Mouse (Mus musculus) adrenal gland (tissue): ENCODE data around the gene Zcchc2.

Experiments
- intact Hi-C: fragments of 180-260 bp; cut with DNase I; formaldehyde crosslinking; loops from one replicate; pipeline ENCODE4 v1.15.1; 2025
- long read RNA-seq, 2 experiments: library from polyadenylated mRNA; unstranded; transcript quantifications; one replicate each; pipeline ENCODE4 v2.0.0; 2020; ENCODE audit warnings: borderline replicate concordance in 1 of 2; ENCODE audit not compliant: insufficient replicate concordance in 1 of 2

The Zcchc2 gene
- long read RNA-seq, experiment 1, partial matches to known transcripts: 0 of 3 reads
- long read RNA-seq, experiment 1, other reads (novel, unspliced or antisense): 3 of 3 reads
- long read RNA-seq, experiment 2, partial matches to known transcripts: 1 of 2 reads
- long read RNA-seq, experiment 2, other reads (novel, unspliced or antisense): 1 of 2 reads

DNA sequence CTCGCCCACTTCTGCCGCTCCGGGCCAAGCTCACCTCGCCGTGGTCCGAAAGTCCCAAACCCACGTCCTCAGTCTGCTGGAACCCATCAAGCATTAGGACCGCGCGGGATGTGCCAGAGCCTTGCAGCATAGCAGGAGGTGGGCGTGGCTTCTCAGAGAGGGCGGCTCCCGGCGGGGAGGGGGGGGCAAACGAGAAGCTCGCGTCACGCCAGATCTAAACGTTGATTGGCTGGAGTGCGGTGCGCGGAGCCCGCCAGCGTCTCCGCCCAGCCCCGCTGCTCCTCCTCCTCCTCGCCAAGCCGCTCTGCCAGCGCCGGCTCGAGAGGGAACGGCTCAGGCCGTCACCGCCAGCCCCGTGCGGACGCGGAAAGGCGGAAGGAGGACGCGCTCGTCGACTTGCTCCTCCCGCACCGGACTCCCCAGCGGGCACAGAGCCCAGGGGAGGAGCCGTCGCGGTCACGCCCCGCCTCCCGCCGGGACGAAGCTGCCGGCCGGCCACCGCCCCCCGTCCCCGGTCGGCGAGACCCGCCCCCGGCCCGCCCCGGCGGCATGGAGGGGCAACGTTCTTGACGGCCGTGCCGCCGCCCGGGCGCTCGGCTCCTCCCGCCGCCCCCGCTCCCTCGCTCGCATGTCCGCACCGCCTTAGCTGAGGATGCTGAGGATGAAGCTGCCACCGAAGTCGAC lies at the start of gene Zcchc2:
Gene Zcchc2, plus strand, starts transcription at position 269 of the 684 bp plus-strand sequence.
- intact Hi-C loops: loop anchor here (5.0 kb wide), 1 partner anchor 88 kb away; no protein-coding TSS in a partner anchor

DNA sequence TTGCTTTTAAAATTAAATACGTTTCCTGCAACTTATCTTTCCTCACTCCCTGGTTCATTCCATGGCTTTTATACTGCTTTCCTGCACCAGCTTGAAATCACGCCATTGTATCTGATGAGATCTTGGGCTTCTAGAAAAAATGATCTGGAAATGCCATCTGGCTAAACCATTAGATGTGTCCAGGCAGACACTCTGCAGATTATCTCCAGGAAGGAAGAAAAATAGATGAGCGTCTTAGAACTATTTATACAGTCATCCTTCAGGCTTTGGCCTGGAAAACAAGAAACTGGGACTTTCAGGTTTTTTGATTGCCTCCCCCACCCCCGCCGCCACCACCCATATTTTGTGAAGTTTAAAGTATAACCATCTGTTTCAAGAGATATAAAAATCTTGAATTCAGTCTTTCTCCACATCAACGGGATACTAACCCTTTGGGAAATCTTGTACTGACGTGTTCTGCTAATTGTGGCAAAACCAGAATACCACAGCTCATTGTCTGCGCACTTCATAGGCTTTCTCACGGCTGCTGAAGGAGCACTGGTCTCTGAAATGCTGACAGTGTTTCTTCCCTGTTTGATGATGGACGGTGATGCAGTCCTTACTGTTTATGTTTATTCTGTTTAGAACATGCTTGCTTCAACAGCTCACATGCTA lies 45.2 kb upstream of the Zcchc2 start:
- intact Hi-C loops: no loop called here

DNA sequence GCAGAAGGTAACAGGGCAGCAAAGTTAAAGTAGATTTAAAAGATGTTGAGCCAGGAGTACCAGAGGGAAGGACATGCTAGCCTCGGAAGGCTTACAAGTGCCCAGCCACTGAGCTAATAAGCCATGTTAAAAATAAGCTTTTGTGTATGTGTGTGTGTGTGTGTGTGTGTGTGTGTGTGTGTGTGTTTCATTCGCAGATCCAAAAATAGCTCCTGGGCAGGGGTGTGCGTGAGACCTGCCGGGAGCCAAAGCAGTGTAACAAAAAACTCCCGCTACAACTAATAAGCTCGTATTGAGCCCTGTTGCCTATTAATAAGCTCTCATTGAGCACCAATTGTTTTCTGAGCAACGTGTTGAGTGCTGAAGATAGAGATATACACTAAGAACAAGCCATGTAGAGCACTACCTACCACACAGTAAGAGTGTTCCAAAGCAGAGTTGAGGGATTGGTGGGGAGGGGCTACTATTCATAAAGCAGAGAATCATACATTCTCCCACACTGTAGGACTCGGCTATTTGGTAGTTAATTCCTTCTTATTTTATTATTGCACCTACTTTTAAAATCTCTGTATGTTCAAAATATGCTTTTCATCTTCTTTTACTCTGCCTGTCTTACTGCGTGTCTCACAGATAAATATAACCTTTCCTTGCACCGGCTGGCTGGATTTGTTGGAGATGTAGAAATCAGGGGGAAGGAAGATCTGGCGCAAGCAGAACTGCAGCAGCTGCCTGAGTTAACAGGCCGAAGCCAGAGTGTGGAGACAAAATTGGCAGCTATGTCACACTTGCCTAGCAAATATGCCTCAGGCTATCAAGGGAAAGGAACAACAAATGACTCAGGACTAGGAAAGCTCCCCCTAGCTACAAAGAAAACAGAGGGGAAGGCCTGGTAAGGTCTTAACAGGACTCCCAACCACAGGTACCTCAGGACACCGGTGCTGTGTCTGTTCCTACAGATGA lies 43.3 kb upstream of the Zcchc2 start:
- intact Hi-C loops: no loop called here

DNA sequence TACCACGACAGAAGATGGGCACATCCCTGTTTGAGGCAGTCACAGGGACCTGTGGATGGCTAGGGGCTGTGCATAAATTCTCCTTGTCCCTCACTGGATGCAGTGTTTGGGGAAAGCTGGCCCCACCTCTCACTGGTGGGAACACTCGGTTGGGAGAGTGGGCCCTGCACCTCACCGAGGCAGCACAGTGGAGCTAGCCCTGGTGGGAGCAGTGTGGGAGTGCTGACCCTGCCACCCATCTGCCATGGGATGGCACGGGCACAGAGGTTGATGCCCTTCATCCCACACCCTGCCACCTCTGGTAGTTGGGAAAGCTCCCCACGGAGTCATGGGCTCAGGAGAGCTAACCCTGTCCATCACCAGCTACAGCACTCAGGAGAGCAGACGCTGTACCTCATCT lies 41.9 kb upstream of the Zcchc2 start:
- intact Hi-C loops: no loop called here

DNA sequence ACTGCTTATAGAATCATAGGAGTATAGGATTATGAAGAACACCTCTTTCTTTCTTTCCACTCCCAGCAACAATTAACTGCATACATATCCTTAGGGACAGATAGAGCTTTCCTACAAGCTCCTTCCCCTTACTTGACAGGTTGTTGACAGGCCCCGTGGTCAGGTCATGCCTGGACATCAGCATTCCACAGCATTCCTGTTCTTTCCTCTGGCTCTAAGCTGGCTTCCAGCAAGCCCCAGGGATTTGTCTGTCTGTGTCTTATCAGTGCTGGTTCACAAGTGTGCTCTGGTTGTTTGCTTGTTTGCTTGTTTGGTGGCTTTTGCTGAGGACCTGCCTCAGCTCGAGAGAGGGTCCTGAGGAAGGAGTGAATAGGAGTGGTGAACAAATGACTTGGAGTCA lies 36.6 kb upstream of the Zcchc2 start:
- intact Hi-C loops: no loop called here

DNA sequence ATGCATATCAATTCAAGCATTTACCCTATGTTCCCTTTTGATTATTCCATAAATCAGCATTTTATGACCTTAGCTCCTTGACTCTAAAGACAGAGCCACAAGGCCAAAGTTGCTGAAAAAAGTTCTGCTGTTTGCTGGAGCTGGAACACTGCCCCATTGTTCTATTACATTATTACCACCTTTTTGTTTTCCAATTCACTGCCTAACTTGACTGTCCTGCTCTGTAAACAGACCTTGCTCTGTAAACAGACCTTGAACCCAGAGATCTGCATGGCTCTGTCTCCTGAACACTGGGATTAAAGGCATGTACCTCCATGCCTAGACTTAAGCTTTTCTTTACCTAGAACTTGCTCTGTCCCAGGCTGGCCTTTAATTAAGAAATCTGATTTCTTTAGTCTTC lies 36.2 kb upstream of the Zcchc2 start:
- intact Hi-C loops: no loop called here

DNA sequence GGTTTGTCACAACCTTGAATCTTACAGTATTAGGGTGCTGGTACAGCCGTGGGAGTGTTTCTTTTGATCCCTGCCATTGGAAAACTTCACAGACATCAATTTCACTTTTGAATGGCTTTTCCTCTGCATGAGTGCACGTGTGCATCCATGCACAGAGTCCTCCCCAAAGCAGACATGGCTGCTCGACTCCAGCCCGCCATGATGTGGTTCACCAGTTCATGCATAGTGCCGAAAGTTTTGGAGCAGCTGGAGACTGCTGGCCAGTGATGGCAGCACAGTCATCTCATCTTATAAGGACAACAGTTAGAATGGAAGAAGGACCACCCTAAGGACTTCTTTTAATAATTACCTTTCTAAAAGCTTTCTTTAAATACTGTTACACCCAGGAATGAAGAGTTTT lies 34.1 kb upstream of the Zcchc2 start:
- intact Hi-C loops: no loop called here

DNA sequence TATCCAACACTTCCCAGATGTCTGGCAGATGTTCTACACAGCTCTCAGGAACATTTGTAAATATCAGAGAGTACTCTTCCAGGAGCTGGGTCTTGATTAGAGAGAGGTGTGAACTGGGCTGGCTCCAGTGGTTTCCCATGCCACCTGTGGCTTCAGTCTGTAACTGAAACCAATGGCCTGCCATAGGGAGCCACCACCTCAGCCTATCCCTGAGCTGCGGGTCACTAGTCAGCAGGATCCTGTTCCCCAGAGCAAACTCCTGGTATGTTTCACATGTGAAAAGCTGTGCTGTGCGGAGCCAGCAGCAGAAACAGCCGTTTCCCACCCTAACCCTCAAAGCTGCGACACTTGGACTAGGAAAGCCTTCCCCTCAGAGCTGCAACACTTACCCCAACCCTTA lies 28.7 kb upstream of the Zcchc2 start:
- intact Hi-C loops: no loop called here

DNA sequence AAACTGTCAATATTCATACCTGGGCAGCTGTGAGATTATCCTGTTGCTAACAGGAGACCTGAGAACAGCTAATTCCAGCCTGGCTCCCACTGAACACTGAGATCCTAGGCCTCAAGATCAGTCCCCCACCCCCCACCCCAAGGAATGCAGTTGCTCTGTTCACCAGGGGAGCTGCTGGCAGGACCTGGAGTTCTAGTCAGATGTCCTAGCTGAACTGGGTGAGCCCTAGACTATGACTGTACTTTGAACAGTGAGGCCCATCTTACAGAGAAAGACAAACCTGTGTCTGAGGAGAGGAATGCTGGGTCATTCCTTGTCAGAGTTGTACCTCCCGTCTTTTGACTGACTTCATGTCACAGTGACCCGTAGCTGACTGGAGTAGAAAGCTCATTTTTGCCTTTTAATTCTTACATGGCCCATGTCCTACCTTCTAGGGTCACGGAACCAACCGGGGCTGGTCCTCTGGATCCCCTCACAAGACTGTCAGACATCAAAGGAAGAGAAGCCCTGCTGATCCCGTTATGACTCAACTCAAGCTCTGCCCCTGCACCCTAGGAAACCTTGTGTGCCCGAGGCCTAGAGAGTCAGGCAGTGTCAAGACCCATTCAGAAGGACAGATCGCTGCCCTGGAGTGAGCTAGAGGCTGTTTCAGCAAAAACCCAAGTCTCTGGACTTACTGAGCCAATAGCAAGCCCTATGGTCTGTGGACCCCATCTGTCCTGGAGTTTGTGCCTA lies 28.0 kb upstream of the Zcchc2 start:
- intact Hi-C loops: no loop called here

DNA sequence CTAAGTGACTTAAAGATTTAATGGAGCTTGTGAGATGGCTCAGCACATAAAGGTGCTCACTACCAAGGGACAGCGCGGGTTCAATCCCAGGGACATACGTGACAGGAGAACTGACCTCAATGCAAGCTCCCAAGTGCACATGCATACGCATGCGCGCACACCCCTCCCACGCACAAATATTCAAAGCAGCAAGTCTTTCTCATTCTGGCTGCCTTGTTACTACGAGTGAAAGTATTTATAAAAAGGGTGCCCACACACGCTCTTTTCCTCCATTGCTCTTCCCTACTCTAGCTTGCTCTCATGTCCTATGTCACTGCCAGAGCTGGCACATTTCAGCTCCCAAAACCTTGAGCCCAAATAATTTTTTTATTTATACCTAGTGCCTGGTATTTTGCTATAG lies 27.4 kb upstream of the Zcchc2 start:
- intact Hi-C loops: no loop called here

DNA sequence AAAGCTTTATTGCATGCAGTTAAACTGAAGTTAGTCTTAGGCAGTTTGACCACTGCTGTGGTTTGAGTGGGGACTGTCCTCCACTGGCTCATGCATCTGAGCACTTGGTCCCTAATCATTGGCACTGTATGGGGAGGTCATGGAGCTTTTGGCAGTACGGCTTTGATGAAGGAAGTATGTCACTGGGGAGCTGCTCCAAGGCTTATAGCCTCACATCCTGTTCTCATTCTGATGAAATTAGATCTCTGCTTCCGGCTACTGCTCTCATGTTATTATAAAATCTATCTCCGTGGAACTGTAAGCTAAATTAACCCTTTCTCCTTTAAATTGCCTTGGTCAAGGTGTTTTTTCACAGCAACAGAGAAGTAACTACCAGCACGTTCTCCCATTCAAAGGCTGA lies 25.7 kb upstream of the Zcchc2 start:
- intact Hi-C loops: no loop called here

DNA sequence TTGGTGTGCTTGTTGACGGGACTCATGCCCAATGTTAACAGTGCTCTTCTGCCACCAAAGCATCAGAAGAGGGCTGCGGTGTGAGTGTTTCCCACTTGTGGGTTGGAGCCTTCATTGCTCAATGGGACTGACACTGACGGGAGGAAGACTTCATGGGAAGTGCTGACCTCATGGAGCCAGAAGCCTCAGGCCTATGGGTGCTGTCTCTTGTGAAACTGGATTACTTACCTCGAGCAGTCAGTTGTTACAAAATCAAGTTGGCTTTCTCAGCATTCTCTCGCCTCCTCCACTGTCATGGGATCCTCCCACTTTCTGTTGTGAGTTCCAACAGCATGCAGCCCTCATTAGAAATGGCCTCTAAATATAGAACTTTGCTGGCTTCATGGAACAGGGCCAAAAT lies 25.0 kb upstream of the Zcchc2 start:
- intact Hi-C loops: no loop called here

DNA sequence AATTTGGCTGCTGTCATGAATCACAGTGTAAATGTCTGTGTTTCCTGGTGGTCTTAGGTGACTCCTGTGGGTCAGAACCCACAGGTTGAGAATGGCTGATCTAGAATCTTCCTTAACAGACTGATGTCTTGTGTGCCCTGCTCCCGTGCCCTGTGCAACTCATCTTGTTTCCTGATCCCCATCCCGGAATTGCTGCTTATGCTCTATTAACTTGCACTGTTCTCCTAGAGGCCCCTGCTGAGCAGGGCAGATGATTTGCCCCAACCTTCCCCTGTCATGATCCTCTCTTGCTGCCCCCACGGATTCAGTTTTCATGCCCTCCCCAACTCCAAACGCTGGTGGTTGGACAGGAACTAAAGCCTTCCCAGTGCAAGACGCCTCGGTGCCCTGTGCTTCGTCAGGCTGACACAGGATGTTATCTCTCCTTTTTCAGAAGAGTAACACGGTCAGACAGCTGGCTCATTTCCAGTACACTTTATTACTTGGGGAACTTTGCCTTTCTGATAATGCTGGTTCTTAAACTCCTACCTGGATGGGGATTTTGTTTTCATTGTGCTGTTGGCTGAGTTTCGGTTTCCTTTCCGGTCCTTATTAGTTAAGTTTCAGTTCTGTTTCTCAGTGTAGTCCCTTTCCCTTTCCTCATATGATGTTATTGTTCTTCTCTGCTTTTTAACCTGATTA lies 18.6 kb upstream of the Zcchc2 start:
- intact Hi-C loops: no loop called here

DNA sequence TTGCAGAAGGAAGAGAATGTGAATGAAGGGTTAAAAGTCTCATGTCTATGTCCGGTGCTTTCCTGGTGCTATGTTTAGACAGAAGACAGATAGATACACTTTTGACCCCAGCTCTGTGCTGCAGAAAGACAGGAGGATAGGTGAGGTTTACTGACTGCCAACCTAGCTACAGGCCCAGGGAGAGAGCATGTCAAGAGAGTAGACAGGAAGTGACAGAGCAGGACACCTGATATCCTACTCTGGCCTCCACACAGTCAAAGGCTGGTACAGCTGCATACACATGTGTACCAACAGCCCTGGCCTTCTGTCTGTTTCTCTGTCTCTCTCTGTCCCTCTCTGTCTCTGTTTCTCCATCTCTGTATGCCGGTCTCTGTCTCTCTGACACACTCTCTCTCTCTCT lies 16.2 kb upstream of the Zcchc2 start:
- intact Hi-C loops: no loop called here

DNA sequence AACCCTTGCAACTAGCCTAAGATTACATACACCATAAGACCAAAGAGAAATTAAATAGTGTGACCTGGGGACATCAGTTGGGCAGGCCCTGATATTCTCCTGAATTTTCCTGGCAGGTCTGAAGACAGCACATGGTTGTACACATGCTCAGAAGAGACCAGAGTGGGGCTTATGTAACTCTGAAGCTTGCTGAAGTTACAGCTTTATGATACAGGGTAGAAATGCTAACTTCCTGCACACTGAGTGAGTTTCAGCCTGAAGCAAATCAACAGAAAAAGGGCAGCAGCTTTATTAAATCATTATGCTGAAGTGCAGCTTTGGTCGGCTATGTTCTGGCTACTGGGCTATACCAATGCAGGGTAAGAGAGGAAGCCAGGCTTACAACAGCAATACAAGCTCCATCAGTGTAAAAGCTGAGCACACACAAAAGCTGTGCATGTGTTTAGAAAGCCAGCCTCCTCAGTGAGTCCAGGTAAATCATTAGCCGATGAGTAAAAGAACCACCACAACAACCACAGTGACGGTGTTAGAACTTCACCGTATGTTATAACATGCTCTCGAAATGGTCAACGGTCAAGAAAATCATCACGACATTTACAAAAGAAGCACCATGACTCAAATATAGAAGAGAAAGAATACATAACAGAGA lies 12.6 kb upstream of the Zcchc2 start:
- intact Hi-C loops: no loop called here

DNA sequence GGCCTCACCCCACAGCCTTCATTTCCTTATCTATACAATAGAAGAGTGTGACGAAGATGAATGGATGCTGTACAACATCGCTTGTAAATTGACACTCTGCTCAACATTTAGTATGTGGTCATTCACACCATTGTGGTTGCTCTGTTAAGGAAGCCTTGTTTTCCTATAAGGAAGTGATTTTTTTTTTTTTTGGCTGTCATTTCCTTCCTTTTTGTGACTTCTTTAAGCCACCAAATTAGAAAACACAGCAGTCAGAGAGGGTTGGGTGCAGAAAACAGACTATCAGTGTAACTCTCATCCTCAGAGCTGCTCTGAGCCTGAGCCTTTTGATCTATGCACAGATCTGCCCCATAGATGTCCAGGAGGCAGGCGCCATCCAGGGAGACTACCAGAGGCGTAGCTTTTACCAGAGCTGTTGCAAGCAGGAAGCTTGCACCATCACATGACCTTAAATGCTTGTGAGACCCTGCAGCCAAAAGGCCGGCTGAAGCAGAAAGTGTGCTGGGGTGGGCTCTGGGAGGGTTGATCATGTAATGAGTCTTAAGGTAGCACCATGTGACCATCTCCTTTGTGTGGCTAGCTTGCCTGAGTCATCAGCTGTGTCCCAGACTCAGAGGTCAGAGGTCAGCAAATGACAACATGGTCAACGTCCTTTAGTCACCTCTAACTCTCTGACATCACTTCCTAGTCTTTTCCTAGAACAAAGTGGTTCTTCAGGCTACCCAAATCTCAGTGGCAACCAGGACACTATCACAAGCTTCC lies 9.2 kb upstream of the Zcchc2 start:
- intact Hi-C loops: no loop called here

DNA sequence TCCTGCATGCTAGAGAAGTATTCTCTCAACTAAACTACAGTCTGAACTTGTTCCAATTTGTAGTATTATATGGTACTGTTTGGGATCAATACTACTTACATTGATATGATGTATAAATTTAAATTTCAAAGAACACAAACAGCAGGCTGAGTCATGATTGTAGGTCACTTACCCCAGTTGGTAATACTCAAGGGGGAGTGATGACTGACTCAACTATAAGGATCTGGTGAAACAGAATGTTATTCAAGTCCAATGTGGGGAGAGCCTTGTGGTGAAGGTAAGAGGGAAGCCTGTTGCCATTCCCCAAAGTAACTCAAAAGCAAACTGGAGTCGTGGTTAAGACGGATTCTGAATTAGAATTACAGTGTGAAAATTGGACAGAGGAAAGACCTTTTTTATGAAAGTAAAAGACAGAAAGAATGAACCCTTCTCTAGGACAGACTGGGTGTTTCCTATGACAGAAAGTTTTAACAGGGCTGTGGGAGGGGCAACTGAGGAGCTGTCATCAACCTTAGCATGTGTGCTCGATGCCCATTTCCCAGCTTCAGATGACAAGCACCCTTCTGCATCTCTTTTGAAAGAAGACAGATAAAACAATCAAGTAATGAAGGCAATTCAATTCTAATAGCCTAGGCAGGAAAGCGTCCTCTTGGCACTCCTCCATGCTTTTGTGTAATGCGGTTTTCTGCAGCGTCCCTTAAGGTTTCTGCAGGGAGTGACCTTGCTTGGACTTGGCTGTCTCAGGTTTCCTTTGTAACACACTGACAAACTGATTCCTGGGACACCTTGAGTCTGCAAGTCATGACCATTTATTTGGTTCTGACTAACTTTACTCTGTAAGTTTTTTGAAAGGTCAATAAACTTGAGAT lies 7.5 kb upstream of the Zcchc2 start:
- intact Hi-C loops: no loop called here

DNA sequence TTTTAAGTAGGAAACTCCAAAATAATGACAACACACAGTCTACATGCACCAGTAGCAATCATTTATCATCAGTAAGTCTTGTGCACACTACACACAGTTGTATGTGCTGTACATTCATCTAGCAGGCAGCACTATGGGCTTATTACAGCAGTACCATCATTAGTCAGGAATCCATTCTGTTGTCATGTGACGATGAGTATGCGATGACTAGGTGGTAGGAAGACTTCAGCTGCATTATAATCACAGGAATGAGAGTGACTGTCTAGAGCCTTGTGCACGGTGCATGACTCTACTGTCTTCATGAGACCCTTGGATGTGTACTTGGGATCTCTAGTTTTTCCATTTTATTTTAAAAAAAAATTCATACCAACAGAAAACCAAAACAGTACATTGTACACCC lies 6.0 kb upstream of the Zcchc2 start:
- intact Hi-C loops: no loop called here
